Mouse (Mus musculus) cerebellum, postnatal 14 days (tissue): ENCODE data around the gene Synpo2.
A peak's percentile ranks its signal among the peaks of the same experiment; 100 is the strongest.

Experiments
- DNase-seq, 2 experiments: peaks; one replicate each; pipeline ENCODE4 v3.0.0; 2021; ENCODE audit warnings: mixed read lengths in 2 of 2

Gene Synpo2

GRCm38 (mm10) chr3:123088284-123088683 lies 147.7 kb downstream of the Synpo2 start:
- no peak for DNase-seq

- DNase-seq, result peak; percentile 26 to 40
These were observed 150.0 kb downstream of the Synpo2 start for GRCm38 (mm10) chr3:123085871-123086501.

- DNase-seq, result no peak
These were observed 154.3 kb downstream of the Synpo2 start for GRCm38 (mm10) chr3:123081665-123082064.

GRCm38 (mm10) chr3:123080943-123081342 lies 155.0 kb downstream of the Synpo2 start:
- no peak for DNase-seq

GRCm38 (mm10) chr3:123080017-123080725 lies 155.8 kb downstream of the Synpo2 start:
- no peak for DNase-seq

- no peak for DNase-seq
These were observed 160.2 kb downstream of the Synpo2 start for GRCm38 (mm10) chr3:123075759-123076158.

- no peak for DNase-seq
These were observed 160.9 kb downstream of the Synpo2 start for GRCm38 (mm10) chr3:123075034-123075433.

- no peak for DNase-seq
These were observed 162.6 kb downstream of the Synpo2 start for GRCm38 (mm10) chr3:123073351-123073750.

GRCm38 (mm10) chr3:123072472-123072871 lies 163.5 kb downstream of the Synpo2 start:
- no peak for DNase-seq

GRCm38 (mm10) chr3:123070996-123071395 lies 165.0 kb downstream of the Synpo2 start:
- no peak for DNase-seq

GRCm38 (mm10) chr3:123066836-123067235 lies 169.1 kb downstream of the Synpo2 start:
- no peak for DNase-seq

GRCm38 (mm10) chr3:123065466-123065865 lies 170.5 kb downstream of the Synpo2 start:
- no peak for DNase-seq

- no peak for DNase-seq
These were observed 171.8 kb downstream of the Synpo2 start for GRCm38 (mm10) chr3:123064186-123064585.

GRCm38 (mm10) chr3:123061931-123062330 lies 174.0 kb downstream of the Synpo2 start:
- DNase-seq, result no peak

GRCm38 (mm10) chr3:123058832-123059231 lies 177.1 kb downstream of the Synpo2 start:
- DNase-seq, result no peak

GRCm38 (mm10) chr3:123054178-123054577 lies 181.8 kb downstream of the Synpo2 start:
- no peak for DNase-seq

- DNase-seq, result no peak
These were observed 182.6 kb downstream of the Synpo2 start for GRCm38 (mm10) chr3:123053192-123053938.

- no peak for DNase-seq
These were observed 193.6 kb downstream of the Synpo2 start for GRCm38 (mm10) chr3:123042308-123042707.

- DNase-seq, result no peak
These were observed 201.2 kb downstream of the Synpo2 start, which contains the start of gene Myoz2 for GRCm38 (mm10) chr3:123034752-123035151. TSS of gene Myoz2 (minus strand) at chr3:123035015.

- DNase-seq, result no peak
These were observed 202.1 kb downstream of the Synpo2 start for GRCm38 (mm10) chr3:123033804-123034203.
